Mouse (Mus musculus): ENCODE results near the gene Ttk. TPM values are rescaled to one million over a fixed set of nuclear protein-coding genes. Genes with fewer than 3 reads are reported as not detected.

The Ttk gene
- polyA plus RNA-seq, 1 experiment from 2014 or later, result 25.0 TPM

DNA sequence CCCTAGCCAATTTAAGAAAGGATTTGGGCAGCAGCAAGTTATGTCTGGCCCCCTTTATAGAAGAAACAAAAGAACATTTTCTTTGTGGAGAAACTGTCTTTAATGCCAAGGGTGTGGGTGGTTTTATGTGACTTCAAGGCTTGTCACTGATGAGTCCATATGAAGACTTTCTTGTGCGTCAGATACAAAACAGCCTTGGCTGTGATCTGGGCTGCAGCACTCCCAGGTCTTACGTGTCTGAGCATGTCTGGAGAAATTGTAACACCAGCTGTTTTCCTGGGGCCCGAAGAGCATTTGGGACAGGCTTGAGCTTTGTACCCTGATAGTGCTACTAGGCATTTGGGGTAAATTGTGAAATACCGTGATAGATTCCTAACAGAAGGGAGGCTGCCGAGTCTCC lies 11.6 kb upstream of the Ttk start:
- Histone ChIP-seq H3K4me3 (no peak overlapping the region), H3K36me3 (no peaks in the 10 kb centered on the region), H3K27me3 (replicated peaks) (no peaks in the 10 kb centered on the region), H3K9me3 (no peaks in the 10 kb centered on the region), H3K27ac (no peak overlapping the region), H3K4me2 (replicated peaks) (no peak overlapping the region), H3K4me1 (no peaks in the 10 kb centered on the region), H3K9ac (no peak overlapping the region)
- no peak for ATAC-seq (ENCODE audit: low FRiP score, low read depth)
- whole genome bisulfite sequencing, result 81% methylated on average over 5 of the region's 5 CpGs

DNA sequence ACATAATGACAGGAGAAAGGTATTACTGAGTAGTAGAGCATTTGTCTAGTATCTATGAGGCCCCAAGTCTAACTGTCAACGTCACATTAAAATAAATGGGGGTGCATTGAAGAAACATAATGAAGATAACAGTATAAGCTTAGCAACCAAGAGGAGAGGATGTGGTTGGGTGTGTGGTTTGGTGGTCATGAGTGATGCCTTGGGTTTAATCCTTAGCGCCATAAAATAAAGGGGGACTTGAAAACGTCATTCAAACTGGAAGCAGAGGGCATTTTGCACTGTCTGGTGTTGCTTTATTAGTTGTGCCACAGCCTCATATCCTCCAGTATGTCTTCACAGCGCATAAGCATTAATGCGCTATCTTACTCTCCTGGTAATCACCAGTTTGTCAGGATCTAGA lies 4.6 kb upstream of the Ttk start:
- WGBS, result 85% methylated on average over 5 of the region's 5 CpGs

DNA sequence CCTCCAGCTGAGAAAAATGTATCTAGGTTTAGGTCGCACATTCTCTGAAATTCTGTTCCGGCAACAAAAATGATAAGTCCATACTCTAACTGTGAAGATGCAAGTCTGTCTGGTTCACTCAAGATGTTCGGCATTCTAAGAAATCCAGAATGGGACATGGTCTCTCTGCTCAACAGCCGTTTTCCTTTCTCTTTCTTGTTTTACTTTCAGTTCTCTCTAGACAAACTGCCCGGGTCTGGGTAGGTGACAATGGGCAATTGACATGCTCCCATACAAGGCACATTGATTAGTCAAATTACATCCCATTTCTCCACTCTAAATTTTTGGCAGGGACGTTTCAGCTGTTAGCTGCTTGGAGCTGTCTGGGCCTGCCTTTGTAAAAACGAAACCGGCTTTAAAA lies 3.3 kb upstream of the Ttk start:
- Histone ChIP-seq H3K27me3 (replicated peaks) (no peaks in the 10 kb centered on the region), H3K27ac (no peak overlapping the region), H3K9ac (no peak overlapping the region), H3K4me2 (replicated peaks) (no peak overlapping the region), H3K36me3 (no peaks in the 10 kb centered on the region), H3K9me3 (no peaks in the 10 kb centered on the region), H3K4me3 (no peak overlapping the region), H3K4me1 (peaks cover 9% of the 10 kb centered on the region)
- whole genome bisulfite sequencing, result 69% methylated on average over 8 of the region's 8 CpGs
- no peak for ATAC-seq (ENCODE audit: low FRiP score, low read depth)

More for the DNA sequence above, 4.6 kb upstream of the Ttk start:
- Histone ChIP-seq H3K9me3 (no peaks in the 10 kb centered on the region), H3K36me3 (no peaks in the 10 kb centered on the region), H3K27me3 (replicated peaks) (no peaks in the 10 kb centered on the region), H3K9ac (no peak overlapping the region), H3K27ac (no peak overlapping the region), H3K4me3 (no peak overlapping the region), H3K4me2 (replicated peaks) (no peak overlapping the region), H3K4me1 (peaks cover 2% of the 10 kb centered on the region)
- no peak for ATAC-seq (ENCODE audit: low FRiP score, low read depth)

DNA sequence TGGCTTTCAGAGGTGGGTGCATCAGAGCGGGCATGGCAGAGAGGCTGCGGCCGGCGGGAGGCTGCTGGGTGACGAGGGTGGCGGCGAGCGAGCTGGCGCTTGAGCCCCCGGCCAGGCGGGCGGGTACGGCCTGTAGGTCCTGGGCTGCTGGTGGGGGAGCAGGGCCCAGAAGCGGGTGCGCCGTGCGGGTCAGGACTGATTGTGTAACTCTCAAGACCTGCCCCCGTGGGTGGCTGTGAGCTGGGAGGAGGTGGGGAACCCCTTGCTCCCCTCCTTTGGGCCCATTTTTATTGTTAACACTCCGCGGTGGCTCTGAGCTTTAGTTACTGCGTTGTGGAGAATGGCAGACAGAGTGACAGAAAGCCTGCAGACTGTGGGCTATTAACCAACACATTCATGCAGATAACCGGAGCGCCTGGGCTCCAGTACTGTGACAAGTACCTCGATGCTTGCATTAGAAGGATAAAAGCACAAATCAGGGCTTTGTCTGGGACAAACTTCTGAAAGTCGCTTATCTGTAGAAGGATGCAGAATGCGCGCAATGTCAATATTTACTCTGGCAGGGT lies 342 bp downstream of the Ttk start:
- Histone ChIP-seq H3K9me3 (no peaks in the 10 kb centered on the region), H3K4me1 (peaks cover 9% of the 10 kb centered on the region), H3K36me3 (no peaks in the 10 kb centered on the region), H3K27me3 (replicated peaks) (no peaks in the 10 kb centered on the region), H3K9ac (peak overlapping the region; percentile 74), H3K27ac (no peak overlapping the region), H3K4me2 (replicated peaks) (peak overlapping the region; percentile 85), H3K4me3 (peak overlapping the region; percentile 82)
- 2% methylated on average over 27 of the region's 27 CpGs for WGBS
- peak; percentile 80 for ATAC-seq (ENCODE audit: low FRiP score, low read depth)

DNA sequence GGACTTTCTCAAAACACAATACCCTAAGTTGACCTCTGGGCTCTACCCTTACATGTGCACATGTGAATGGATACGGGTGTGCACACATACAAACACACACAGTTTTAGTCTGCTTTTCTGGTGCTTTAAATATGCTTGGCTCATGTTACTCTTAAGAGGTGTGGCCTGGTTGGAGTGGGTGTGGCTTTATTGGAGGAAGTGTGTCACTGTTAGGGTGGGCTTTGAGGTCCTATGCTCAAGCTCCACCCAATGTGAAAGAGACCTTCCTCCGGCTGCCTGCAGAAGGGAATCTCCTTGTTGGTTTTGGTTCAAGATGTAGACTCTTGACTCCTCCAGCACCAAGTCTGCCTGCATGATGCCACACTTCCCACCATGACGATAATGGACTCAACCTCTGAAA lies 18.0 kb downstream of the Ttk start:
- Histone ChIP-seq H3K27ac (no peak overlapping the region), H3K4me1 (no peaks in the 10 kb centered on the region), H3K9ac (no peak overlapping the region), H3K4me2 (replicated peaks) (no peak overlapping the region), H3K36me3 (peaks cover 13% of the 10 kb centered on the region), H3K9me3 (no peaks in the 10 kb centered on the region), H3K27me3 (replicated peaks) (no peaks in the 10 kb centered on the region), H3K4me3 (no peak overlapping the region)
- 96% methylated on average over 3 of the region's 3 CpGs for WGBS
- ATAC-seq (ENCODE audit: low FRiP score, low read depth), result no peak

DNA sequence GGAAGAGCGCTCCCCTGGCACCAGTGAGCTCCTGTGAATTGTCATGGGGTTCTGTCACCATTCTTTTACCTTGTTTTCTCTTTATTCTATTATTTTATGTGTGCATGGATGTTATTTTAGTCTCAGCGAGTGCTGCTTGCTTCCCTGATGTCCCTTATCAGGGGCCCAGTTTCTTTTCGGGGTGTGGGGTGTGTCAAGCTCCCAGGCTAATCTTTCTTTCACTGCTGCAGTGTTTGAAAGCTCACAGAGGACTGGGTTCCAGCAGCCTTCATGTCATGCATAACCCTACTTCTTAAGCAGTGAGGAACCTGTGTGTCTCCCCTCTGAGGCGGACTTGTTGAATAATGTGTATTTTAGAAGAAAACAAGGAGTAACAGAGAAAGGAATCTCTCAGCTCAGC lies 30.7 kb downstream of the Ttk start:
- Histone ChIP-seq H3K36me3 (peaks cover 21% of the 10 kb centered on the region), H3K4me2 (replicated peaks) (no peak overlapping the region), H3K4me1 (no peaks in the 10 kb centered on the region), H3K4me3 (no peak overlapping the region), H3K9me3 (no peaks in the 10 kb centered on the region), H3K9ac (no peak overlapping the region), H3K27me3 (replicated peaks) (no peaks in the 10 kb centered on the region), H3K27ac (no peak overlapping the region)
- no peak for ATAC-seq (ENCODE audit: low FRiP score, low read depth)
- 92% methylated on average over 4 of the region's 4 CpGs for WGBS

DNA sequence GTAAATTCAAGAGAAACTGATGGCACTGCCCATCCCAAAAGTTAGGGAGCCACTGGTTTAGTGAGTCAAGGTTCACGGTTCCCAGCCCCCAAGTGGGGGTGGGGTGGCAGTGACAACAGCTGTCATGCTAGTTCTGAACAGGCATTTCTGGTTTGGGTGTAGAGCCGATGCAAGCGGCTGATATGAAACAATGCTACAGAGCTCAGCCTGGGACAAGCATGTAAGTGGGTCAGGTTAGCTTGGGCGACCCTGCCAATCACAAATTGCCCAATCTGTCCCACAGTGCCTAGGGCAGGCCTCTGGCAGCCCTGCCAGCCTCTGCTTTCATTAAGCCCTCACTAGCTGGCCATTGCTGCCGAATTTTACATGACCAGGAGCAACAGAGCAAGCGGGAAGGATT lies 47.7 kb downstream of the Ttk start:
- H3K27ac ChIP-seq, result no peak overlapping the region
- no peaks in the 10 kb centered on the region for H3K9me3 ChIP-seq
- H3K4me3 ChIP-seq, result no peak overlapping the region
- H3K36me3 ChIP-seq, result no peaks in the 10 kb centered on the region; the same call in 1 of the 2 replicates
- no peak overlapping the region for H3K9ac ChIP-seq
- WGBS, result 90% methylated on average over 6 of the region's 6 CpGs
- no peak overlapping the region for H3K4me2 ChIP-seq (replicated peaks)
- H3K4me1 ChIP-seq, result no peaks in the 10 kb centered on the region
- no peaks in the 10 kb centered on the region for H3K27me3 ChIP-seq (replicated peaks)
- ATAC-seq (ENCODE audit: low FRiP score, low read depth), result no peak

DNA sequence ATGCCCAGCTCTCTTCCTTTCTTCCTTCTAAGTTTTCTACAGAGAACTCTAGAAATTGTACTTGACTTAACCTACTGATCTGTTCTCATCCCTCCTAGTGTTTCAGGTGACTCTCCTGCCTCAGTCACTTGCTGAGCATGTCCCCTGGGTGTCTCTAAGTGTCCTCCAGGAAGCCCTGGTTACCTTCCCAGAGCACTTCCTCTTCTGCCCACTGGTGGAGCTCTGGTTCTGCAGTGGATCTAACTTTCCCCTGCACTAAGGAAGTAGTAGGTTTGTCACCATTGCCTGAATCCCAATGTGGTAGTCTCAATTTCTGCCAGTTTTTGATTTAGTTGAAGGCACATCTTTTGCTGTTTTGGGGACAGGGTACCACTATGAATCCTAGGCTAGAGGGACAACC lies 51.7 kb downstream of the Ttk start:
- Histone ChIP-seq H3K27me3 (replicated peaks) (no peaks in the 10 kb centered on the region), H3K4me2 (replicated peaks) (no peak overlapping the region), H3K9me3 (no peaks in the 10 kb centered on the region), H3K36me3 (no peaks in the 10 kb centered on the region; the same call in 1 of the 2 replicates), H3K27ac (no peak overlapping the region), H3K4me3 (no peak overlapping the region), H3K9ac (no peak overlapping the region), H3K4me1 (no peaks in the 10 kb centered on the region)
- ATAC-seq (ENCODE audit: low FRiP score, low read depth), result no peak

DNA sequence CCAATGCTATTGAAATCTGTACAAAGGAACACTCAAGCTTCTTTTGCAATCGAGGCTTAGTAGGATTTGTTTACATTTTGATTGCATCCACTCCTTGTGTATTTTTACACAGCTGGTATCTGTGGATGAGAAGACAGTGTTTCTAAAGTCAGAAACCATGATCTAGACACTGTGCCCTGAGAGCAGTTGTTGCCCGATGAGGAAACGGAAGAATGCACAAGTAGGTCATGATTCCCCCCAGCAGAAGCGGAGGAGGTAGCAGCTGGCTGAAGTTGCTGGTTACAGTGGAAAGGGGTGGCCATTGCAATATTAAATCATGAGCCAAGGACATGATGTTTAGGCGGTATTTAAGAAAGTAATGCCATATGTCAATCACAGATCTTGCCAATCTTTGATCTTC lies 53.7 kb downstream of the Ttk start:
- Histone ChIP-seq H3K36me3 (no peaks in the 10 kb centered on the region; the same call in 1 of the 2 replicates), H3K9me3 (no peaks in the 10 kb centered on the region), H3K9ac (no peak overlapping the region), H3K27ac (no peak overlapping the region), H3K4me3 (no peak overlapping the region), H3K27me3 (replicated peaks) (no peaks in the 10 kb centered on the region), H3K4me2 (replicated peaks) (no peak overlapping the region), H3K4me1 (no peaks in the 10 kb centered on the region)
- no peak for ATAC-seq (ENCODE audit: low FRiP score, low read depth)
- WGBS, result 92% methylated on average over 5 of the region's 5 CpGs

DNA sequence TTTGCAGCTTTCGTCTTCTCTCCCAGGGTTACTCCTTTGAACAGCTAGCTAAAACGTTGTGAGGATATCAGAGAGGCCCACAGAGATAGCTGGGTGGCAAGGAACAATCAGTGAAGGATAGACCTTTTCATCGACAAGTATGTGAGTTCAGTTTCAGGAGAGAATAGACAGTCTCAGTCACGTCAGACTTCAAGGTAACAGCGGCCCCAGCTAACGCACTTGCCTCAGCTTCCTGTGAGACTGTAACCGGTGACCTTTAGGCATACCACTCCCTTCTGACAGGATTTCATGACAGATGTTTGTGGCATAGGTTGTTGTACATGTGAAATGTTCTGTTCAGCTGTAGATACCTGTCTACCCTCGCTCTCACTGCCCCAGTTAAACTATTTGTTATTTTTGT lies 58.6 kb downstream of the Ttk start:
- 79% methylated on average over 8 of the region's 8 CpGs for WGBS
- Histone ChIP-seq H3K27ac (no peak overlapping the region), H3K4me3 (no peak overlapping the region), H3K9me3 (no peaks in the 10 kb centered on the region), H3K4me1 (no peaks in the 10 kb centered on the region), H3K27me3 (replicated peaks) (no peaks in the 10 kb centered on the region), H3K9ac (no peak overlapping the region), H3K4me2 (replicated peaks) (no peak overlapping the region), H3K36me3 (no peaks in the 10 kb centered on the region)
- no peak for ATAC-seq (ENCODE audit: low FRiP score, low read depth)

DNA sequence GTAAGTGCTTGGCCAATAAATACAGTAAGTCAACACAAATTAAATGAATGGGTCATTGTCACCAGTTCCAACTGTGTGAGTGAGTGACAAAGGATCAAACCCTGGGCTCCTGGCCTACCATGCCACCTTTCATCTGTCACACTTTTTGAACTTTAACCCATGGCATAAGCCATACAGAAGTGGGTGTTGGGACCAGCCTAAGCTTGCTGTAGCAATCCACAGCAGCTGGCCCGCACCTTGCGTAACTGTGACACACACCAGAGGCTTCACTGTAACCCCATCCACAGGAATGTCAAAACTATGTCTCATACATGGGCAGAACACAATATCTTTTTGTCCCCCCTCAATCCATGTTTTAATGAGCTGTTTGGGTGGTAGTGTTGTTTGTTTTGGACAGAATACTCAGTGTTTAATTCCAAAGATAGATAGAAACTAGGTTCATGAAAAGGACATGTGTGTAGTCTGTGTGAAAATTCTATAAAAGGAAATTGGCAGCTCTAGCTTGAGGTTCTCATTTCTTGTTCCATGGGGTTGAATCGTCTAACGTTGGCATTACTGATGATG lies 59.4 kb downstream of the Ttk start:
- H3K4me1 ChIP-seq, result no peaks in the 10 kb centered on the region
- no peaks in the 10 kb centered on the region for H3K27me3 ChIP-seq (replicated peaks)
- no peak overlapping the region for H3K27ac ChIP-seq
- ATAC-seq (ENCODE audit: low FRiP score, low read depth), result no peak
- H3K4me3 ChIP-seq, result no peak overlapping the region
- no peak overlapping the region for H3K4me2 ChIP-seq (replicated peaks)
- 91% methylated on average over 4 of the region's 4 CpGs for WGBS
- no peaks in the 10 kb centered on the region for H3K36me3 ChIP-seq
- no peaks in the 10 kb centered on the region for H3K9me3 ChIP-seq
- no peak overlapping the region for H3K9ac ChIP-seq

DNA sequence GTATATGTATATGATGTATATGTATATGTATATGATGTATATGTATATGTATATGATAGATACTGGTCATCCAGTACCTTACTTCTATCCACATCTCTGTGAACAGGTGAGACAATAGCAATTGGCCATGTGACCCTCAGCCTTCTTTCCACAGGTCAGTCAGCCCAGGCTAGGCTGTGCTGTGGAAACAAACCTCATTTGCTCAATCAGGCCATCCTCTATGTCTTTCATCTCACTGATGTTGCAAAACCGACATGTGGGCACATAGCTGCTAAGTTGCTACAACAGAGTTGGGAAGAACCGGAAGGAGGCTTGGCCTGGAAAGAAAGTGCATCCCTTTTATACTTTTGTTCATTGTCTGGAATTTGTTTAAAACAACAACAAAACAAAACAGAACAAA lies 67.6 kb downstream of the Ttk start:
- whole genome bisulfite sequencing, result 82% methylated on average over 2 of the region's 2 CpGs
- H3K4me1 ChIP-seq, result no peaks in the 10 kb centered on the region
- no peak overlapping the region for H3K27ac ChIP-seq
- no peak for ATAC-seq (ENCODE audit: low FRiP score, low read depth)
- no peaks in the 10 kb centered on the region for H3K36me3 ChIP-seq
- no peak overlapping the region for H3K9ac ChIP-seq
- H3K4me3 ChIP-seq, result no peak overlapping the region
- no peak overlapping the region for H3K4me2 ChIP-seq (replicated peaks)
- no peaks in the 10 kb centered on the region for H3K9me3 ChIP-seq
- no peaks in the 10 kb centered on the region for H3K27me3 ChIP-seq (replicated peaks)

DNA sequence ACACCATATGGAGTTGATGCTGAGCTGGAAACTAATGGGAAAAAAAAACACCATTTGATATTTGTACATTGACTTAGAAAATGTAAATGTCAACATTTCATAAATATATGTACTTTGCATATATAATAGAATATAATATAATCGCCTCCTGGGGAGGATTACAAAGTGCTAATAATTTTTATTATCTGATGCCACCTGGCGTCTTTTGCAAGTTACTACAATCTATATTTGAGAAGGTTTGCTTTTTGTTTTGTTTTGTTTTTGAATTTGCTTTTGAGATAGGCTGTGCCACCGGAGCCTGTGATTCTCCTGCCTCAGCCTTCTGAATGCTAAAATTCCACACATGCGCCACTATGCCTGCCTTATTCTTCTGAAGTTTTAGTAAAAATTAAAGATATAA lies 71.3 kb downstream of the Ttk start:
- WGBS, result 75% methylated on average over 4 of the region's 4 CpGs
- ATAC-seq (ENCODE audit: low FRiP score, low read depth), result no peak
- H3K9me3 ChIP-seq, result no peaks in the 10 kb centered on the region
- H3K4me2 ChIP-seq (replicated peaks), result no peak overlapping the region
- no peaks in the 10 kb centered on the region for H3K27me3 ChIP-seq (replicated peaks)
- H3K9ac ChIP-seq, result no peak overlapping the region
- H3K36me3 ChIP-seq, result no peaks in the 10 kb centered on the region
- no peak overlapping the region for H3K4me3 ChIP-seq
- no peaks in the 10 kb centered on the region for H3K4me1 ChIP-seq
- H3K27ac ChIP-seq, result no peak overlapping the region

Measured in neural tube, embryonic 12.5 days (tissue).